Mouse (Mus musculus) kidney, embryonic 14.5 days (tissue): ENCODE results near the gene Smim20. TPM values are rescaled to one million over a fixed set of nuclear protein-coding genes. Genes with fewer than 3 reads are reported as not detected.

Experiments
- ATAC-seq: fragments of 200-750 bp; cut with Nextera tagmentation; 2 replicates; pipeline ENCODE4 v1.8.0; 2017; ENCODE audit warnings: moderate number of reproducible peaks, mild to moderate bottlenecking, moderate TSS enrichment, moderate library complexity; ENCODE audit not compliant: low FRiP score, low TSS enrichment
- H3K27ac ChIP-seq: fragments of 300-500 bp; sonication (generic); 2 replicates; pipeline ENCODE4 v1.5.1; 2014; ENCODE audit warnings: low read depth, mild to moderate bottlenecking, low read length, moderate library complexity, mixed read lengths
- H3K27me3 ChIP-seq: fragments of 300-500 bp; sonication (generic); 2 replicates; pipeline ENCODE4 v1.6.1; 2014; ENCODE audit warnings: mild to moderate bottlenecking, low read length; ENCODE audit not compliant: control insufficient read depth, insufficient read depth
- H3K36me3 ChIP-seq: fragments of 300-500 bp; sonication (generic); 2 replicates; pipeline ENCODE4 v1.6.1; 2014; ENCODE audit warnings: low read length, mixed read lengths; ENCODE audit not compliant: control insufficient read depth, insufficient read depth
- H3K4me1 ChIP-seq: fragments of 300-500 bp; sonication (generic); 2 replicates; pipeline ENCODE4 v1.6.1; 2014; ENCODE audit warnings: low read length, mixed read lengths; ENCODE audit not compliant: control insufficient read depth, insufficient read depth
- H3K4me2 ChIP-seq: fragments of 300-500 bp; sonication (generic); replicated peaks from 2 replicates; pipeline ENCODE4 v1.6.1; 2014; ENCODE audit warnings: low read depth, mild to moderate bottlenecking, low read length
- H3K4me3 ChIP-seq: fragments of 300-500 bp; sonication (generic); 2 replicates; pipeline ENCODE4 v1.5.1; 2014; ENCODE audit warnings: mild to moderate bottlenecking, low read length
- H3K9ac ChIP-seq: fragments of 300-500 bp; sonication (generic); 2 replicates; pipeline ENCODE4 v1.6.1; 2014; ENCODE audit warnings: low read depth, mild to moderate bottlenecking, low read length, moderate library complexity
- H3K9me3 ChIP-seq: fragments of 300-500 bp; sonication (generic); 2 replicates; pipeline ENCODE4 v1.6.1; 2016; ENCODE audit warnings: low read length; ENCODE audit not compliant: control insufficient read depth
- WGBS: fragments of 180-500 bp; shearing (Covaris S2); extraction: QIAGEN DNeasy Blood & Tissue Kit; methylation state at CpG from one replicate; pipeline ENCODE4 v1.1.7; 2014; 5-methylcytosine and 5-hydroxymethylcytosine counted together
- polyA plus RNA-seq: library from polyadenylated mRNA; unstranded; fragments of >200 nt; fragmentation: Nextera tagmentation; extraction: Ambion mirVana; gene quantifications from 2 replicates; pipeline ENCODE4 v1.2.1, GENCODE M21; 2014

The Smim20 gene
- polyA plus RNA-seq, 1 experiment from 2014 or later: 91.7 TPM

- Histone ChIP-seq H3K4me3 (no peak overlapping the region), H3K9me3 (no peaks in the 10 kb centered on the region), H3K4me1 (peaks cover 37% of the 10 kb centered on the region), H3K4me2 (no peak overlapping the region), H3K27ac (no peak overlapping the region), H3K36me3 (no peaks in the 10 kb centered on the region), H3K9ac (no peak overlapping the region), H3K27me3 (no peaks in the 10 kb centered on the region)
- 90% methylated on average over 13 of the region's 13 CpGs for WGBS
- ATAC-seq: no peak
Measured at GRCm38 (mm10) chr5:53270947-53271711, 4.2 kb downstream of the Smim20 start.

GRCm38 (mm10) chr5:53272626-53273025 lies 5.7 kb downstream of the Smim20 start:
- Histone ChIP-seq H3K4me3 (no peak overlapping the region), H3K27me3 (no peaks in the 10 kb centered on the region), H3K9ac (no peak overlapping the region), H3K4me2 (no peak overlapping the region), H3K27ac (peak overlapping the region; percentile 47; the same call in 1 of the 2 replicates), H3K4me1 (peaks cover 41% of the 10 kb centered on the region), H3K9me3 (no peaks in the 10 kb centered on the region), H3K36me3 (no peaks in the 10 kb centered on the region)
- WGBS: 63% methylated on average over 4 of the region's 4 CpGs
- no peak for ATAC-seq

- H3K9me3 ChIP-seq: no peaks in the 10 kb centered on the region
- no peak overlapping the region for H3K4me3 ChIP-seq
Measured at GRCm38 (mm10) chr5:53273699-53274430, 7.0 kb downstream of the Smim20 start.

GRCm38 (mm10) chr5:53274811-53275355 lies 8.0 kb downstream of the Smim20 start:
- H3K4me3 ChIP-seq: no peak overlapping the region
- no peaks in the 10 kb centered on the region for H3K9me3 ChIP-seq
- H3K36me3 ChIP-seq: peaks cover 5% of the 10 kb centered on the region; the same call in 1 of the 2 replicates
- H3K4me1 ChIP-seq: peaks cover 34% of the 10 kb centered on the region
- no peak overlapping the region for H3K9ac ChIP-seq
- no peaks in the 10 kb centered on the region for H3K27me3 ChIP-seq
- no peak overlapping the region for H3K27ac ChIP-seq
- ATAC-seq: no peak
- WGBS: 34% methylated on average over 5 of the region's 5 CpGs
- no peak overlapping the region for H3K4me2 ChIP-seq

More at GRCm38 (mm10) chr5:53273699-53274430, 7.0 kb downstream of the Smim20 start:
- WGBS: 20% methylated on average over 5 of the region's 5 CpGs
- Histone ChIP-seq H3K9ac (no peak overlapping the region), H3K4me2 (no peak overlapping the region), H3K4me1 (peaks cover 34% of the 10 kb centered on the region), H3K27me3 (no peaks in the 10 kb centered on the region), H3K27ac (peak overlapping the region; percentile 47; the same call in 1 of the 2 replicates), H3K36me3 (peaks cover 5% of the 10 kb centered on the region; the same call in 1 of the 2 replicates)
- ATAC-seq: peak; percentile 58

- no peaks in the 10 kb centered on the region for H3K9me3 ChIP-seq
- H3K4me3 ChIP-seq: no peak overlapping the region
- H3K36me3 ChIP-seq: peaks cover 5% of the 10 kb centered on the region; the same call in 1 of the 2 replicates
- WGBS: 45% methylated on average over 3 of the region's 3 CpGs
- no peak for ATAC-seq
- H3K4me2 ChIP-seq: no peak overlapping the region
- H3K27ac ChIP-seq: no peak overlapping the region
- no peak overlapping the region for H3K9ac ChIP-seq
- H3K27me3 ChIP-seq: no peaks in the 10 kb centered on the region
- H3K4me1 ChIP-seq: peaks cover 34% of the 10 kb centered on the region
Measured at GRCm38 (mm10) chr5:53275376-53275775, 8.5 kb downstream of the Smim20 start.

- peaks cover 34% of the 10 kb centered on the region for H3K4me1 ChIP-seq
Measured at GRCm38 (mm10) chr5:53276470-53277022, 9.7 kb downstream of the Smim20 start.

GRCm38 (mm10) chr5:53277716-53278263 lies 10.9 kb downstream of the Smim20 start:
- ATAC-seq: no peak
- no peak overlapping the region for H3K4me3 ChIP-seq
- no peak overlapping the region for H3K4me2 ChIP-seq
- 36% methylated on average over 4 of the region's 4 CpGs for WGBS
- peaks cover 34% of the 10 kb centered on the region for H3K4me1 ChIP-seq
- H3K9me3 ChIP-seq: no peaks in the 10 kb centered on the region
- peaks cover 5% of the 10 kb centered on the region; the same call in 1 of the 2 replicates for H3K36me3 ChIP-seq
- H3K27ac ChIP-seq: no peak overlapping the region
- H3K9ac ChIP-seq: no peak overlapping the region
- H3K27me3 ChIP-seq: no peaks in the 10 kb centered on the region

More at GRCm38 (mm10) chr5:53276470-53277022, 9.7 kb downstream of the Smim20 start:
- H3K4me2 ChIP-seq: no peak overlapping the region
- 19% methylated on average over 5 of the region's 5 CpGs for WGBS
- ATAC-seq: peak; percentile 47
- peaks cover 5% of the 10 kb centered on the region; the same call in 1 of the 2 replicates for H3K36me3 ChIP-seq
- no peak overlapping the region for H3K9ac ChIP-seq
- 0 out of 2 replicates have a peak overlapping the region, but pooled peaks have one; percentile 32 for H3K27ac ChIP-seq
- H3K4me3 ChIP-seq: no peak overlapping the region
- H3K9me3 ChIP-seq: no peaks in the 10 kb centered on the region
- no peaks in the 10 kb centered on the region for H3K27me3 ChIP-seq

- WGBS: 73% methylated on average over 12 of the region's 12 CpGs
- Histone ChIP-seq H3K9ac (no peak overlapping the region), H3K4me3 (no peak overlapping the region), H3K27ac (no peak overlapping the region), H3K4me2 (no peak overlapping the region), H3K9me3 (no peaks in the 10 kb centered on the region), H3K27me3 (no peaks in the 10 kb centered on the region), H3K4me1 (peaks cover 23% of the 10 kb centered on the region), H3K36me3 (peaks cover 5% of the 10 kb centered on the region; the same call in 1 of the 2 replicates)
- no peak for ATAC-seq
Measured at GRCm38 (mm10) chr5:53279216-53279813, 12.4 kb downstream of the Smim20 start.
